Mouse (Mus musculus) lung, embryonic 14.5 days (tissue): Measurements from ENCODE around the gene Lcp1. TPM values are rescaled to one million over a fixed set of nuclear protein-coding genes. Genes with fewer than 3 reads are reported as not detected.

Experiments
- ATAC-seq: fragments of 200-750 bp; cut with Nextera tagmentation; 2 replicates; pipeline ENCODE4 v1.8.0; 2017; ENCODE audit warnings: mild to moderate bottlenecking, moderate TSS enrichment, moderate library complexity; ENCODE audit not compliant: insufficient read depth
- DNase-seq: peaks from one replicate; pipeline ENCODE4 v3.0.0-alpha.2; 2015
- H3K27ac ChIP-seq: fragments of 300-500 bp; sonication (generic); 2 replicates; pipeline ENCODE4 v1.5.1; 2014; ENCODE audit warnings: low read depth, mild to moderate bottlenecking, moderate library complexity
- H3K27me3 ChIP-seq: fragments of 300-500 bp; sonication (generic); 2 replicates; pipeline ENCODE4 v1.6.1; 2014; ENCODE audit warnings: low read length, control low read depth; ENCODE audit not compliant: insufficient read depth
- H3K36me3 ChIP-seq: fragments of 300-500 bp; sonication (generic); 2 replicates; pipeline ENCODE4 v1.6.1; 2014; ENCODE audit warnings: control low read depth; ENCODE audit not compliant: insufficient read depth
- H3K4me1 ChIP-seq: fragments of 300-500 bp; sonication (generic); 2 replicates; pipeline ENCODE4 v1.6.1; 2014; ENCODE audit warnings: antibody characterized with exemption, control low read depth; ENCODE audit not compliant: insufficient read depth
- H3K4me2 ChIP-seq: fragments of 300-500 bp; sonication (generic); 2 replicates; pipeline ENCODE4 v1.6.1; 2014; ENCODE audit warnings: mild to moderate bottlenecking
- H3K4me3 ChIP-seq: fragments of 300-500 bp; sonication (generic); 2 replicates; pipeline ENCODE4 v1.5.1; 2014; ENCODE audit warnings: low read depth, low read length
- H3K9ac ChIP-seq: fragments of 300-500 bp; sonication (generic); 2 replicates; pipeline ENCODE4 v1.6.1; 2014
- H3K9me3 ChIP-seq: fragments of 300-500 bp; sonication (generic); 2 replicates; pipeline ENCODE4 v1.6.1; 2016; ENCODE audit warnings: low read depth, low read length, control low read depth
- CTCF ChIP-seq: IDR thresholded peaks from 2 replicates; pipeline ENCODE4 v1.5.1; 2016; ENCODE audit warnings: antibody characterized with exemption, low read depth
- WGBS: fragments of 180-500 bp; shearing (Covaris S2); extraction: QIAGEN DNeasy Blood & Tissue Kit; methylation state at CpG from one replicate; pipeline ENCODE4 v1.1.7; 2014; 5-methylcytosine and 5-hydroxymethylcytosine counted together
- polyA plus RNA-seq: library from polyadenylated mRNA; unstranded; fragments of >200 nt; fragmentation: Nextera tagmentation; extraction: Ambion mirVana; gene quantifications from 2 replicates; pipeline ENCODE4 v1.2.1, GENCODE M21; 2014

Gene Lcp1
- polyA plus RNA-seq, 1 experiment from 2014 or later = 49.7 TPM

DNA sequence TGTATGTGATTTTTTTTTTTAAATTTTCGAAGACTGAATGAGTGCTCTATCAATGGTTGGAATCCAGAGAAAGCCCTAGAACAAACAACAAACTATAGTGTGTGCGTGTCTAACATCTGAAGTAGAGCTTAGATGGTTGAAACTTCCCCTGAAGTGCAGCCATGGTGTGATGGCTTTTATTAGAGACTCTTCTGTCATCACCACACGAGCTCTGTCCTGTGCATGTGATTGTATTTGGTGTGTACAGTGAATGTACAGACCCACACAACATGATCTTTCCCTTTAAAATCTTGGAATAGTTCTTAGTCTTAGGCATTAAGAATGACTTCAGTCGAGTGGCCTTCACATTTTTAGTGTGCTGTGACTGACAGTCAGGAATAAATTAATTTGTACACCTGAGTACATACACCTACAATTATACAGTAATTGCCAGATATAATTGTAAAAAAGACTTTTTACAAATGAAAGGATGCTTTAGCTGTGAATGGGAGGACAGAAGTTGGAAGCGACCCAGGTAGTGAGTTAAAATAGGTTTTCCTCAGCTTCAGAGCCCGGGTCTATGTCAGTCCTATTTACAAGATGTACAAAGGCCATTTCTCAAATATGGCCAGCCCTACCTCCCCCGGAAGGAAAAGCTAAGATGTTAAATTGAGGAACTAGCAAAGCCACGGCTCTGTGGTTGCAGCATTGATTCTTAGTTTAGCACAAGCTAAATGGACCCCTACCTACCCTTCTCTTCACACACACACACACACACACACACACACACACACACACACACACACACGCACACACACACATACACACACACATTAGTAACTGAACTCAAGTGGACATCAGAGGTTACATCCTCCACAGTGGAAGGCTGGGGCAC, 50.4 kb downstream of the Lcp1 start:
- WGBS = 73% methylated on average over 9 of the region's 9 CpGs
- H3K4me1 ChIP-seq = no peaks in the 10 kb centered on the region
- no peaks in the 10 kb centered on the region for H3K27me3 ChIP-seq
- H3K9ac ChIP-seq = no peak overlapping the region
- H3K27ac ChIP-seq = no peak overlapping the region
- H3K36me3 ChIP-seq = no peaks in the 10 kb centered on the region
- no peak for ATAC-seq
- H3K4me3 ChIP-seq = no peak overlapping the region
- H3K4me2 ChIP-seq = no peak overlapping the region
- DNase-seq = no peak
- no peaks in the 10 kb centered on the region for H3K9me3 ChIP-seq
- TF ChIP-seq CTCF = no peak

DNA sequence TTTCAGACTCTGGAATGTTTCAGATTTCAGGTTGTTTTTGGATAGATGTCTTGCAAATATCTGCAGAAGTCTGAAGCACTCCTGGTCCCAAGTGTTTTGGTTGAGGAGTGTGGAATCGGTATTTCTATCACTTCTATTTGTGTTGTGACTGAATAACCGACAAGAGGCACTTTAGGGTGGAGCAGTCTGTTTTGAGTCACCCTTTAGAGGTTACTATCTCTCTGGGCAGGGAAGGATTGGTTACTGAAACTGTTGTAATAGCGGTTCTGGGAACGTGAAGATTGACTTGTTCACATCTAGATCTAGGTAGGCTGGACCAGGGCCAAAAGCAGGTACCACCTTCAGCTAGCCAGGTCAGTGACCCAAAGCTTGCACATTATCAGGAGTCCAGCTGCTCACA, 51.5 kb downstream of the Lcp1 start:
- no peaks in the 10 kb centered on the region for H3K4me1 ChIP-seq
- H3K4me3 ChIP-seq = no peak overlapping the region
- no peak overlapping the region for H3K9ac ChIP-seq
- H3K36me3 ChIP-seq = no peaks in the 10 kb centered on the region
- no peak overlapping the region for H3K4me2 ChIP-seq
- no peak for TF ChIP-seq CTCF
- no peak overlapping the region for H3K27ac ChIP-seq
- ATAC-seq (no peak), DNase-seq (no peak)
- WGBS = 56% methylated on average over 4 of the region's 4 CpGs
- no peaks in the 10 kb centered on the region for H3K27me3 ChIP-seq
- no peaks in the 10 kb centered on the region for H3K9me3 ChIP-seq

DNA sequence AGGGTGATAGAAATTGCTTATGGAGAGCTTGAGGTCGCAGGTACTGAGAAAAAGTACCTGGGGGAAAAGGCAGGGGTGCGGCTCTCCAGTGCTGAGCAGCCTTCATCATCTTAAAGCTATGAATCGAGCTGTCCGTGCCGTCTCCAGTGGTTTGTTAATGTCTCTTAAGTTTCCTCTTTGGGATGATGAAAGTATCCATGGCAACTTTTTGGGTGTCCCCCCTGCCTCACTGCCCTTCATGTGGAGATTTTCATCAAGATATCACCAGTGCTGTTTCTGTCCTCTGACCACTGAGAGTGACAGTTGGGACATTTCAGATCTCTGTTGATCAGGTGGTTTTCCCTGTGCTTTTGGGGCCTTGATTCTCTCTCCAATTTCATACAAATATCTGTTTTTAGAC, 51.9 kb downstream of the Lcp1 start:
- DNase-seq (no peak), ATAC-seq (no peak)
- no peak for TF ChIP-seq CTCF
- Histone ChIP-seq H3K4me3 (no peak overlapping the region), H3K36me3 (no peaks in the 10 kb centered on the region), H3K4me1 (no peaks in the 10 kb centered on the region), H3K4me2 (no peak overlapping the region), H3K9ac (no peak overlapping the region), H3K27ac (no peak overlapping the region), H3K27me3 (no peaks in the 10 kb centered on the region), H3K9me3 (no peaks in the 10 kb centered on the region)
- 76% methylated on average over 5 of the region's 5 CpGs for WGBS

DNA sequence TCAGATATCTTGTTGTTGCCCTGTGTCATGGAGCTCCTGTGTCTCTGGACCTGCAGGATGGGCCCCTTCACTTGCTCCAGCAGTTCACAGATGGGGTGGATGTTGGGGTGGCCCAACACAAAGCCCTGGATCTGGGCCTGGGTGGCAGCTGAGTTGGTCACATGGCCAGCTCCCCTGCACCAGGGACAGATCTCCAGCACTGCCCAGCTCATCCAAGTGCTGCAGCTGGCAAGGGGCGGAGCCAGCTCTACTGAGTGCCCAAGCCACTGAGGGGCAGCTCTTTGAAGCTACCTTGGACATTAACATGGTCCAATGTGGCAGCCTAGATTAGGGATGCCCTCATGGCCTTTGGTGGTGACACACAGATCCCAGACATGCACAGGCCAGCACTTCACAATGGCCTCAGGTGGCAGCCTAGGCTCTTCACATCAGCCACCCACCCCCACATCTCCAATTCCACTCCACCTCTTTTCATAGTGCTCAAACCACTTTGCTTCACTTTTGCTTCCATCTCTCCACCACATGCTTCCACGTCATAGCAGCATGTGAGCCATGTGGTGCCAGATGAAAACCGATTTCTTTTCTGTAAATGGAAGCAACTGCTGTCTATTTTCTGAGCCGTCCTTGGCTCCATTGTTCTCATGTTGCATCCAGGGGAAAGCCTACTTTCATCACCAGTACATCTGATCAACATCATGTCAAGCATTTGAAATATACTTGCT, 53.3 kb downstream of the Lcp1 start:
- no peak for TF ChIP-seq CTCF
- Histone ChIP-seq H3K27ac (no peak overlapping the region), H3K4me3 (no peak overlapping the region), H3K27me3 (no peaks in the 10 kb centered on the region), H3K36me3 (no peaks in the 10 kb centered on the region), H3K4me2 (no peak overlapping the region), H3K4me1 (no peaks in the 10 kb centered on the region), H3K9ac (no peak overlapping the region), H3K9me3 (no peaks in the 10 kb centered on the region)
- WGBS = 75% methylated on average over 4 of the region's 4 CpGs
- no peak for DNase-seq
- ATAC-seq = no peak

DNA sequence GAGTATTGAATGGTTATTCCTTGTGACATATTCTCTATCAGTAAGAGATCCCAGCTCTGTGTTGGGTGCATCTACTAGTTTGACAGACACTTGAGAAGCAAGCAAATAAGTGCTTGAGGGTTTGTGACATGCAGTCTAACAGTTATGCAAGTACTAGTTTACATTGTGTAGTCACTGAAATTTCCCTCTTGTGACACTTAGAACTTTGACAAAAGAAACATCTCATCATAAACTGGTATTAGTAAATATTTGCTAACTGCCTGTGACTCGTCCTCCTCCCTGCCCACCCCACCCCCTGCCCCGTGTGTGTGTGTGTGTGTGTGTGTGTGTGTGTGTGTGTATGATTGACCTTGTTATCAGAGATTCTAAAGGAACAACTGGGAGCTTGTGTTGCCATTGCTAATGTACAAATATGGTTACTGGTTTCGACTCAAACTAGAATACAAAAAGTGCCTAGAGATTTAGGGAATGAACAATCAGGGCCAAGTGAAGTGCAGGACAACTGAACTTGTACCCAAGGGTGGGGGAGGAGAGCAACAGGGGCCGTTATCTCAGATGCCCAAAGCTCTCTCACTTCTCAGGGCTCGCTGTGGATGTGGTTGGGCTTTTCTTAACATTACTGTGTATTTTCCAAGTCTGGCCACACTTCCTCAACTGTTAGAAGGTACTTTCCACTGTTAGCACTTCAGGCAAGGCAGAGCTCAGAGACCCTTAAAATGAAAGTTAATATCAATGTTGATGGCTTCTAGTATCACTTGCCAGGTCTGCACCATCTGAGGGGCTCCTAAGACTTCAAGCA, 55.1 kb downstream of the Lcp1 start:
- no peak overlapping the region for H3K9ac ChIP-seq
- ATAC-seq (no peak), DNase-seq (no peak)
- WGBS = 40% methylated on average over 5 of the region's 5 CpGs
- H3K4me2 ChIP-seq = no peak overlapping the region
- no peak for TF ChIP-seq CTCF
- no peaks in the 10 kb centered on the region for H3K9me3 ChIP-seq
- H3K4me1 ChIP-seq = no peaks in the 10 kb centered on the region
- H3K27me3 ChIP-seq = no peaks in the 10 kb centered on the region
- H3K36me3 ChIP-seq = no peaks in the 10 kb centered on the region
- H3K27ac ChIP-seq = no peak overlapping the region
- no peak overlapping the region for H3K4me3 ChIP-seq

DNA sequence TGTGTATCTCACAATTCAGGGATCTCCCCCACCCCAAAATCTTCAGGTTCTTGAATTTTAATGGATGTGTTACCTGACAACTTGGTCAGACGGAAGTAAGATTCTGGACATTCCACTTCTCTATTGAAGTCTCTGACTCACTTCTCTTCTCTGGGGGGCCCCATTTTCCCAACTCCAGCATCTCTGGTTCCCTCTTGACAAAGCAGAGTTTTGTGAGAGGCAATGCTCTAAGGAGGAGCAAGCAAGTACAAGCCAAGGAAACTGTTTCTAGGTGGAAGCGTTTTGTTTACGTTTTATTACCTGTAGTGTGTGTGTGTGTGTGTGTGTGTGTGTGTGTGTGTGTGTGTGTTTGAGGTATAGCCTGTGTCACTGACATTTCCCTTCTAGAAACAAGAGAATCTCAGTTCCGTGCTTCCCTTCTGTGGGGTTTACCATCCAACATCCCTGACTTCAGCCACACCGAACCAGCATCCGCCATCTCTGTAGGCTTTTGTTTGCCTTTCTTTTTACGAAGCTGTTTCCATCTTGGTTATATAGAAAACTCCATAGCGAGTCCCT, 56.0 kb downstream of the Lcp1 start:
- WGBS = 82% methylated on average over 8 of the region's 8 CpGs
- no peaks in the 10 kb centered on the region for H3K27me3 ChIP-seq
- H3K9me3 ChIP-seq = no peaks in the 10 kb centered on the region
- ATAC-seq = no peak
- no peak for DNase-seq
- H3K4me1 ChIP-seq = no peaks in the 10 kb centered on the region
- H3K36me3 ChIP-seq = no peaks in the 10 kb centered on the region
- no peak overlapping the region for H3K4me2 ChIP-seq
- no peak overlapping the region for H3K27ac ChIP-seq
- H3K4me3 ChIP-seq = no peak overlapping the region
- H3K9ac ChIP-seq = no peak overlapping the region
- TF ChIP-seq CTCF = no peak
